Mouse (Mus musculus): ENCODE results near the gene Sdf2l1. TPM values are rescaled to one million over a fixed set of nuclear protein-coding genes. Genes with fewer than 3 reads are reported as not detected.

The Sdf2l1 gene
- polyA plus RNA-seq, 1 experiment from 2014 or later = 58.8 TPM

MicroRNAs within 50 kb of the gene (microRNA counts, 519-probe panel; counts per million panel counts)
- microRNA mmu-miR-130b = 6,924 counts per million, percentile 76 among the panel's probes with 10 or more counts
- microRNA mmu-miR-301b = 6,280 counts per million, percentile 68 among the panel's probes with 10 or more counts

Small RNA genes lying within 50 kb of the gene (microRNA-seq; reads per million reads assigned to microRNA genes)
- gene Mir130b (10,978 reads per million, percentile 95 among the genes with 10 or more reads in this experiment), gene Mir301b (422 reads per million, percentile 69 among the genes with 10 or more reads in this experiment)

Other genes starting within 250 kb of the Sdf2l1 start
- 33.3 and 33.9 TPM in 2 replicates for gene Ppm1f, start 235.9 kb downstream of the Sdf2l1 start, polyA plus RNA-seq (2016; fragmentation: Nextera tagmentation; extraction: Ambion mirVana)
- gene Mapk1, start 149.0 kb downstream of the Sdf2l1 start, polyA plus RNA-seq (2016; fragmentation: Nextera tagmentation; extraction: Ambion mirVana) = 167 TPM in 2 replicates
- gene Ypel1, start 62.7 kb downstream of the Sdf2l1 start, polyA plus RNA-seq (2016; fragmentation: Nextera tagmentation; extraction: Ambion mirVana) = 128 and 129 TPM in 2 replicates
- gene Ppil2, start 21.1 kb downstream of the Sdf2l1 start, polyA plus RNA-seq (2016; fragmentation: Nextera tagmentation; extraction: Ambion mirVana) = 154 and 164 TPM in 2 replicates
- gene 2610318N02Rik, start 7.2 kb downstream of the Sdf2l1 start, polyA plus RNA-seq (2016; fragmentation: Nextera tagmentation; extraction: Ambion mirVana) = 71.6 and 73.8 TPM in 2 replicates
- gene Ydjc, start 12.2 kb upstream of the Sdf2l1 start, polyA plus RNA-seq (2016; fragmentation: Nextera tagmentation; extraction: Ambion mirVana) = 9.6 and 10.0 TPM in 2 replicates
- 0.63 and 0.92 TPM in 2 replicates for gene Ccdc116, start 14.8 kb upstream of the Sdf2l1 start, polyA plus RNA-seq (2016; fragmentation: Nextera tagmentation; extraction: Ambion mirVana)
- 371 TPM in 2 replicates for gene Ube2l3, start 70.3 kb upstream of the Sdf2l1 start, polyA plus RNA-seq (2016; fragmentation: Nextera tagmentation; extraction: Ambion mirVana)
- gene Rimbp3, start 76.2 kb upstream of the Sdf2l1 start, polyA plus RNA-seq (2016; fragmentation: Nextera tagmentation; extraction: Ambion mirVana) = 2.3 TPM in 2 replicates
- 15.3 and 18.6 TPM in 2 replicates for gene Hic2, start 101.2 kb upstream of the Sdf2l1 start, polyA plus RNA-seq (2016; fragmentation: Nextera tagmentation; extraction: Ambion mirVana)
- 18.4 and 22.8 TPM in 2 replicates for gene Tmem191c, start 143.7 kb upstream of the Sdf2l1 start, polyA plus RNA-seq (2016; fragmentation: Nextera tagmentation; extraction: Ambion mirVana)
- gene Serpind1, start 199.0 kb upstream of the Sdf2l1 start, polyA plus RNA-seq (2016; fragmentation: Nextera tagmentation; extraction: Ambion mirVana) = 0.46 and 0.58 TPM in 2 replicates

Data from midbrain, embryonic 12.5 days (tissue).